17 mouse cellular contexts compared by ENCODE assay signal in the genomic region with DNA sequence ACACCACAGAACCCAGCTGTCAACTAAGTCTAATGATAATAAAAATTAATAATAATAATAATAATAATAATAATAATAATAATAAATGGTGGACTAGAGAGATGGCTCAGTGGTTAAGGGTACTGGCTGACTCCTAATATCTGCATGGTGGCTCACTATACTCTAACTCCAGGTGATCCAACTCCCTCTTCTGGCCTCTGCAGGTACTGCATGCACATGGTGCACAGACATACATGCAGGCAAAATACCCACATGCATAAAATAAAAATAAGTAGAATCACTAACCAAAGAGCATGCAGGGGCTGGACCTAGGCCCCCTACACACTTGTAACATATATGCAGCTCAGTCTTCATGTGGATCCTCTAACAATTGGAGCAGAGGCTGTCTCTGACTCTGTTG.
DNase-seq lines count a peak whose midpoint lies in the region; ATAC-seq and TF ChIP-seq lines count a peak whose summit lies in the region.
"Had no signal": no experiment of that assay in that cellular context is flagged by ENCODE, and none has a peak within 500 bp of the region (broad histone marks: within the 10 kb centered on the region; RNA-seq: fewer than 3 reads in every experiment).

No protein-coding gene starts in this region.

- peaks cover 0 to 3% of the 10 kb centered on the region in 2 experiments; a peak in 2 of 4 replicates for H3K4me1 ChIP-seq in MEL (ENCODE audit: control insufficient read depth in 1 of 2, insufficient read depth in 2 of 2, low read length in 2 of 2)
- no peaks in the 10 kb centered on the region; the same call in 1 of the 2 replicates for H3K4me1 ChIP-seq in hindbrain, embryonic 16.5 days (ENCODE audit: control insufficient read depth, insufficient read depth, low read depth, low read length)
- H3K4me1 ChIP-seq: forebrain, embryonic 13.5 days; heart, embryonic 13.5 days; hindbrain, embryonic 13.5 days; midbrain, embryonic 15.5 days had no signal

- intact Hi-C loops in left cerebral cortex, adult 2 months (cut with DNase I) = no loop called here
- intact Hi-C loops in left cerebral cortex, postnatal 14 days (cut with DNase I) = no loop called here

- H3K4me2 ChIP-seq in hindbrain, embryonic 16.5 days (ENCODE audit: low read length) = no peak overlapping the region
- H3K4me2 ChIP-seq: forebrain, embryonic 13.5 days; heart, embryonic 13.5 days; hindbrain, embryonic 13.5 days; liver, embryonic 13.5 days; midbrain, embryonic 15.5 days; neural tube, embryonic 15.5 days had no signal

- no peaks in the 10 kb centered on the region for H3K9me3 ChIP-seq in MEL (replicated peaks; ENCODE audit: insufficient read depth, low read length)
- H3K9me3 ChIP-seq in hindbrain, embryonic 16.5 days (ENCODE audit: control insufficient read depth, low read length) = peaks cover 2% of the 10 kb centered on the region; the same call in 1 of the 2 replicates
- H3K9me3 ChIP-seq: forebrain, embryonic 13.5 days; midbrain, embryonic 15.5 days had no signal

- no peaks in the 10 kb centered on the region for H3K79me2 ChIP-seq in MEL (ENCODE audit: control insufficient read depth, insufficient read depth, low read length, poor library complexity)

- H3K27me3 ChIP-seq in MEL (ENCODE audit: control insufficient read depth in 1 of 2, insufficient read depth in 2 of 2, low read length in 2 of 2) = no peaks in the 10 kb centered on the region
- H3K27me3 ChIP-seq in hindbrain, embryonic 16.5 days (replicated peaks; ENCODE audit: control insufficient read depth, insufficient read depth, low read length) = no peaks in the 10 kb centered on the region
- H3K27me3 ChIP-seq: forebrain, embryonic 13.5 days; heart, embryonic 13.5 days; hindbrain, embryonic 13.5 days; liver, embryonic 13.5 days; midbrain, embryonic 15.5 days; neural tube, embryonic 15.5 days had no signal

- peaks cover 0 to under 1% of the 10 kb centered on the region in 2 experiments; a peak in 1 of 4 replicates for H3K36me3 ChIP-seq in MEL (ENCODE audit: control insufficient read depth in 1 of 2, insufficient read depth in 2 of 2, low read length in 2 of 2)
- H3K36me3 ChIP-seq in hindbrain, embryonic 16.5 days (ENCODE audit: control insufficient read depth, insufficient read depth, low read length) = peaks cover 19% of the 10 kb centered on the region

- H3K4me3 ChIP-seq in left cerebral cortex, adult 2 months = no peak overlapping the region
- H3K4me3 ChIP-seq in MEL (ENCODE audit: control insufficient read depth in 1 of 2, insufficient read depth in 1 of 2, low read depth in 2 of 2, low read length in 2 of 2) = no peak overlapping the region
- H3K4me3 ChIP-seq in hindbrain, embryonic 16.5 days (ENCODE audit: low read length) = no peak overlapping the region
- H3K4me3 ChIP-seq: forebrain, embryonic 13.5 days; heart, embryonic 13.5 days; hindbrain, embryonic 13.5 days; liver, embryonic 13.5 days; midbrain, embryonic 15.5 days; neural tube, embryonic 15.5 days had no signal

- H3K9ac ChIP-seq in MEL (ENCODE audit: control insufficient read depth, low read depth, low read length, poor library complexity, severe bottlenecking) = no peak overlapping the region
- no peak overlapping the region for H3K9ac ChIP-seq in hindbrain, embryonic 16.5 days (ENCODE audit: low read depth, low read length)
- H3K9ac ChIP-seq: forebrain, embryonic 13.5 days; heart, embryonic 13.5 days; hindbrain, embryonic 13.5 days; liver, embryonic 13.5 days; midbrain, embryonic 15.5 days; neural tube, embryonic 15.5 days had no signal

- TF ChIP-seq RAD21 in MEL (IDR thresholded peaks at IDR 0.05; ENCODE audit: low read depth, low read length) = peak; percentile 52

- DNase-seq in cerebellum, postnatal 10 days = peak; percentile 55 to 70
- no peak for DNase-seq in cerebellum, adult 11 months
- no peak for DNase-seq in left cerebral cortex, adult 2 months (ENCODE audit: extremely low spot score in 1 of 2, low spot score in 2 of 2)
- no peak for DNase-seq in left cerebral cortex, postnatal 14 days (ENCODE audit: low spot score in 2 of 2)
- DNase-seq in 416B (ENCODE audit: low read depth) (peak; percentile 45), MEL (ENCODE audit: low read depth, low spot score) (peak; percentile 45)
- no peak for DNase-seq in natural killer cell, adult 2 months (ENCODE audit: low spot score in 2 of 2)
- DNase-seq: adrenal gland, postnatal 10 days; liver, embryonic 13.5 days; thymus, adult 18-20 months had no signal

- TF ChIP-seq CTCF in left cerebral cortex, adult 2 months (IDR thresholded peaks at IDR 0.05) = peak; percentile 30
- peak; percentile 39 to 68 (median 57); a peak in 5 of 6 replicates for TF ChIP-seq CTCF in MEL (IDR thresholded peaks at IDR 0.05 in 2 of 3, conservative IDR thresholded peaks at IDR 0.05 in 1 of 3; ENCODE audit: control insufficient read depth in 1 of 3, insufficient read depth in 1 of 3, low read depth in 2 of 3, low read length in 3 of 3, poor library complexity in 1 of 3, severe bottlenecking in 1 of 3)

- TF ChIP-seq POLR2A in MEL (IDR thresholded peaks at IDR 0.05; ENCODE audit: control insufficient read depth in 1 of 2, insufficient read depth in 1 of 2, low read depth in 1 of 2, low read length in 2 of 2, poor library complexity in 1 of 2) = no peak

- TF ChIP-seq EP300 in MEL (IDR thresholded peaks at IDR 0.05; ENCODE audit: low read depth in 1 of 2, low read length in 2 of 2) = no peak

- no peak for ATAC-seq in hindbrain, embryonic 16.5 days
- ATAC-seq: forebrain, embryonic 13.5 days; midbrain, embryonic 15.5 days had no signal

- no peak overlapping the region for H3K27ac ChIP-seq in left cerebral cortex, adult 2 months
- no peak overlapping the region for H3K27ac ChIP-seq in MEL (ENCODE audit: control insufficient read depth, low read depth, low read length)
- no peak overlapping the region for H3K27ac ChIP-seq in hindbrain, embryonic 16.5 days (ENCODE audit: low read depth, low read length)
- H3K27ac ChIP-seq: forebrain, embryonic 13.5 days; heart, embryonic 13.5 days; hindbrain, embryonic 13.5 days; liver, embryonic 13.5 days; macrophage; midbrain, embryonic 15.5 days; neural tube, embryonic 15.5 days had no signal

TF ChIP-seq in MEL, 35 proteins besides CTCF, POLR2A, EP300 and RAD21:
- TF ChIP-seq SIN3A (IDR thresholded peaks at IDR 0.05; ENCODE audit: low read length) = no peak
- TF ChIP-seq HCFC1 (IDR thresholded peaks at IDR 0.05; ENCODE audit: low read depth, low read length) = no peak
- no peak for TF ChIP-seq MXI1 (IDR thresholded peaks at IDR 0.05; ENCODE audit: low read depth, low read length)
- no peak for TF ChIP-seq RCOR1 (IDR thresholded peaks at IDR 0.05; ENCODE audit: low read depth, low read length)
- TF ChIP-seq ELF1 (IDR thresholded peaks at IDR 0.05; ENCODE audit: low read depth, low read length) = no peak
- TF ChIP-seq MYC (IDR thresholded peaks at IDR 0.05; ENCODE audit: low read depth, low read length) = no peak
- TF ChIP-seq POLR2AphosphoS2 (IDR thresholded peaks at IDR 0.05; ENCODE audit: low read length) = no peak
- TF ChIP-seq TAL1 (IDR thresholded peaks at IDR 0.05; ENCODE audit: low read length) = no peak
- TF ChIP-seq MEF2A (IDR thresholded peaks at IDR 0.05; ENCODE audit: extremely low read depth, insufficient replicate concordance, low read depth, low read length, poor library complexity, severe bottlenecking) = no peak
- peak; percentile 65 for TF ChIP-seq SMC3 (IDR thresholded peaks at IDR 0.05; ENCODE audit: low read depth, low read length)
- TF ChIP-seq JUND (IDR thresholded peaks at IDR 0.05; ENCODE audit: low read depth, low read length) = no peak
- TF ChIP-seq MAFK (IDR thresholded peaks at IDR 0.05; ENCODE audit: borderline replicate concordance, low read depth, low read length) = no peak
- TF ChIP-seq CHD1 (IDR thresholded peaks at IDR 0.05; ENCODE audit: low read depth, low read length) = no peak
- TF ChIP-seq ZC3H11A (IDR thresholded peaks at IDR 0.05; ENCODE audit: low read depth, low read length) = 0 out of 2 replicates have a peak, but pooled peaks have one; percentile 19
- no peak for TF ChIP-seq GABPA (IDR thresholded peaks at IDR 0.05; ENCODE audit: low read depth, low read length)
- no peak for TF ChIP-seq E2F4 (IDR thresholded peaks at IDR 0.05; ENCODE audit: borderline replicate concordance, low read depth, low read length)
- TF ChIP-seq CHD2 (IDR thresholded peaks at IDR 0.05; ENCODE audit: low read length) = no peak

Comparison
In these comparisons a context has a peak if more than half of its experiments do, and no peak if none do; other contexts are left out.
1. DNase-seq: peak in cerebellum, postnatal 10 days (2 of 2), 416B (single experiment) and MEL (single experiment); none in cerebellum, adult 11 months (single experiment), left cerebral cortex, adult 2 months (0 of 2), left cerebral cortex, postnatal 14 days (0 of 2) and natural killer cell, adult 2 months (0 of 2).